32 mouse cellular contexts compared by ENCODE assay signal in the genomic region with DNA sequence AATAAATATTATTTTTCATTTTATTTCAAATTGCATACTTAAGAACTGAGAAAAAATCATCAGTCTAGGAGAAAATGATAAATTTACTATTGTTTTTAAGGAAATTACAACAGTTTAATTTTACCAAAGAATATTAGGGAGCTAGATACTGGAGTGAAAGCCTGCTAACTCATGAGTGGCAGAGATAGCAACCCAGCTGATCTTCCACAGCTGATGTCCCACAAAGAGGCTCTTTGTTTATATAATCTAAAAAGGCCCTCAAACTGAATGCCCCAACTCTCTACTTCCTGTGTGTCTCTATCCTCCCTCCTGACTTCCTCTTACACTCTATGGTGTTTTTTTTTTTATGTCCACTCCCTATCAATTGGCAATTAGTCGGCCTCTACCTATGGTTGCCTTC.
"Had no signal": no experiment of that assay in that cellular context is flagged by ENCODE, and none has a peak within 500 bp of the region (broad histone marks: within the 10 kb centered on the region; RNA-seq: fewer than 3 reads in every experiment).

No protein-coding gene starts in this region.

- H3K9ac ChIP-seq: limb, embryonic 12.5 days; limb, embryonic 13.5 days; limb, embryonic 15.5 days; liver, embryonic 12.5 days; liver, embryonic 13.5 days; liver, embryonic 14.5 days; liver, embryonic 15.5 days; lung, embryonic 14.5 days; lung, embryonic 15.5 days; midbrain, embryonic 12.5 days; midbrain, embryonic 13.5 days; midbrain, embryonic 15.5 days; neural tube, embryonic 12.5 days; neural tube, embryonic 13.5 days had no signal

- H3K36me3 ChIP-seq: limb, embryonic 10.5 days; limb, embryonic 12.5 days; limb, embryonic 13.5 days; limb, embryonic 15.5 days; liver, embryonic 12.5 days; liver, embryonic 13.5 days; liver, embryonic 15.5 days; lung, embryonic 15.5 days; midbrain, embryonic 10.5 days; midbrain, embryonic 12.5 days; midbrain, embryonic 13.5 days; midbrain, embryonic 15.5 days; neural tube, embryonic 12.5 days; neural tube, embryonic 13.5 days had no signal

- H3K9me3 ChIP-seq: limb, embryonic 10.5 days; limb, embryonic 12.5 days; limb, embryonic 13.5 days; limb, embryonic 15.5 days; liver, embryonic 12.5 days; liver, embryonic 13.5 days; liver, embryonic 15.5 days; lung, embryonic 15.5 days; megakaryocyte, embryonic 14.5 days; midbrain, embryonic 10.5 days; midbrain, embryonic 12.5 days; midbrain, embryonic 13.5 days; midbrain, embryonic 15.5 days; neural tube, embryonic 12.5 days had no signal

- H3K27me3 ChIP-seq: limb, embryonic 12.5 days; limb, embryonic 13.5 days; limb, embryonic 15.5 days; liver, embryonic 12.5 days; liver, embryonic 13.5 days; liver, embryonic 15.5 days; lung, embryonic 15.5 days; megakaryocyte, embryonic 14.5 days; midbrain, embryonic 12.5 days; midbrain, embryonic 13.5 days; midbrain, embryonic 15.5 days; neural tube, embryonic 12.5 days; neural tube, embryonic 13.5 days had no signal

- ATAC-seq: liver, embryonic 12.5 days; lung, postnatal 0 days; midbrain, embryonic 13.5 days; midbrain, embryonic 15.5 days; midbrain, embryonic 16.5 days had no signal

- H3K4me2 ChIP-seq: limb, embryonic 12.5 days; limb, embryonic 13.5 days; limb, embryonic 15.5 days; liver, embryonic 11.5 days; liver, embryonic 12.5 days; liver, embryonic 13.5 days; liver, embryonic 15.5 days; lung, embryonic 14.5 days; lung, embryonic 15.5 days; midbrain, embryonic 11.5 days; midbrain, embryonic 12.5 days; midbrain, embryonic 13.5 days; midbrain, embryonic 15.5 days; neural tube, embryonic 12.5 days; neural tube, embryonic 13.5 days had no signal

- DNase-seq: left cerebral cortex, postnatal 4 days; liver; liver, embryonic 13.5 days; lung, adult 18-20 months; lung, adult 2 months; lung, embryonic 14.5 days; lung, postnatal 10 days; lung, postnatal 14 days; lung, postnatal 36 days; lung, postnatal 4 days; midbrain, embryonic 14.5 days had no signal

- H3K27ac ChIP-seq: limb, embryonic 10.5 days; limb, embryonic 12.5 days; limb, embryonic 13.5 days; limb, embryonic 15.5 days; liver, embryonic 12.5 days; liver, embryonic 13.5 days; liver, embryonic 14.5 days; liver, embryonic 15.5 days; lung, embryonic 15.5 days; macrophage; midbrain, embryonic 10.5 days; midbrain, embryonic 12.5 days; midbrain, embryonic 13.5 days; midbrain, embryonic 15.5 days; neural tube, embryonic 12.5 days; neural tube, embryonic 13.5 days had no signal

- H3K4me3 ChIP-seq: limb, embryonic 10.5 days; limb, embryonic 12.5 days; limb, embryonic 13.5 days; limb, embryonic 15.5 days; liver, embryonic 12.5 days; liver, embryonic 13.5 days; liver, embryonic 15.5 days; lung, embryonic 15.5 days; megakaryocyte, embryonic 14.5 days; midbrain, embryonic 10.5 days; midbrain, embryonic 12.5 days; midbrain, embryonic 13.5 days; midbrain, embryonic 15.5 days; myocyte; neural tube, embryonic 12.5 days; neural tube, embryonic 13.5 days had no signal

- H3K4me1 ChIP-seq: limb, embryonic 10.5 days; limb, embryonic 12.5 days; limb, embryonic 13.5 days; limb, embryonic 15.5 days; liver, embryonic 13.5 days; liver, embryonic 15.5 days; lung, embryonic 15.5 days; midbrain, embryonic 10.5 days; midbrain, embryonic 12.5 days; midbrain, embryonic 13.5 days; midbrain, embryonic 15.5 days; neural tube, embryonic 12.5 days; neural tube, embryonic 13.5 days had no signal
